Mouse (Mus musculus) neural tube, embryonic 15.5 days (tissue): ENCODE measurements at regions not wholly inside any gene's neighbourhood (a gene's known extent, or its start where the extent isn't known, plus 50 kb on each side); places are given as distances from the start of the nearest gene placed in this dataset.
A peak's percentile ranks its signal among the peaks of the same experiment; 100 is the strongest.

Experiments used
- ATAC-seq: fragments of 200-750 bp; cut with Nextera tagmentation; 2 replicates; pipeline ENCODE4 v1.8.0; 2017; ENCODE audit warnings: mild to moderate bottlenecking, moderate TSS enrichment, moderate library complexity; ENCODE audit not compliant: low FRiP score
- H3K27ac ChIP-seq: fragments of 300-500 bp; sonication (generic); replicated peaks from 2 replicates; pipeline ENCODE4 v1.5.1; 2015; ENCODE audit warnings: mild to moderate bottlenecking, inconsistent platforms
- H3K27me3 ChIP-seq: fragments of 300-500 bp; sonication (generic); replicated peaks from 2 replicates; pipeline ENCODE4 v1.6.1; 2015; ENCODE audit warnings: inconsistent platforms
- H3K36me3 ChIP-seq: fragments of 300-500 bp; sonication (generic); 2 replicates; pipeline ENCODE4 v1.6.1; 2015; ENCODE audit warnings: inconsistent platforms
- H3K4me1 ChIP-seq: fragments of 300-500 bp; sonication (generic); 2 replicates; pipeline ENCODE4 v1.6.1; 2015; ENCODE audit warnings: inconsistent platforms
- H3K4me2 ChIP-seq: fragments of 300-500 bp; sonication (generic); 2 replicates; pipeline ENCODE4 v1.6.1; 2015; ENCODE audit warnings: inconsistent platforms, mild to moderate bottlenecking, moderate library complexity
- H3K4me3 ChIP-seq: fragments of 300-500 bp; sonication (generic); replicated peaks from 2 replicates; pipeline ENCODE4 v1.5.1; 2015; ENCODE audit warnings: mild to moderate bottlenecking, inconsistent platforms
- H3K9ac ChIP-seq: fragments of 300-500 bp; sonication (generic); replicated peaks from 2 replicates; pipeline ENCODE4 v1.6.1; 2015; ENCODE audit warnings: mild to moderate bottlenecking, inconsistent platforms
- H3K9me3 ChIP-seq: fragments of 300-500 bp; sonication (generic); replicated peaks from 2 replicates; pipeline ENCODE4 v1.6.1; 2016; ENCODE audit warnings: inconsistent platforms
- WGBS: fragments of 180-500 bp; shearing (Covaris S2); methylation state at CpG from one replicate; pipeline ENCODE4 v1.1.7; 2015; ENCODE audit warnings: mixed read lengths; 5-methylcytosine and 5-hydroxymethylcytosine counted together

- no peak overlapping the region for H3K9ac ChIP-seq
- no peak for ATAC-seq
- H3K27me3 ChIP-seq: no peaks in the 10 kb centered on the region
- no peak overlapping the region for H3K4me3 ChIP-seq
- WGBS: 66% methylated on average over 5 of the region's 5 CpGs
- no peak overlapping the region for H3K4me2 ChIP-seq
- no peaks in the 10 kb centered on the region for H3K9me3 ChIP-seq
- H3K27ac ChIP-seq: no peak overlapping the region
- H3K4me1 ChIP-seq: no peaks in the 10 kb centered on the region
- no peaks in the 10 kb centered on the region for H3K36me3 ChIP-seq
Observed at GRCm38 (mm10) chr10:112521388-112521787, 250.5 kb downstream of the Kcnc2 start.

DNA sequence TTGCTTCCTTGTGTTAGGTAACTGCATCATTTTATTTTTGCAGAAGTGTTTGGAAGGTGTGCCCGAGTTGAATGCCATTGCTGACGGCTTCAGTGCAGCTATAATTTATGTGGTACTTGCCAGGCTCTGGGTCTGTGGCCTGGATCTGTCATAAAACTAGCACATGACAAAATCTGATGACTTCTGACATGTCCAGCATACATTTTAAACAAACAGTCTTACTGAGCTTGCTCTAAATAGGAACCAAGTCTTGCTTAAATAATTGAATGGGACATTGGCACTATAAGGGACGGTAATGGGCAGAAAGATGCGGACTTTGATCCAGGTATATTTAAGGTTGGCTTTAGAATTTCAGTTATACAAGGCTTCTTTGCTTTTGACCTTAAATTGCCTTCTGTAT is 272.1 kb downstream of the Kcnc2 start:
- WGBS: 84% methylated on average over 4 of the region's 4 CpGs
- H3K9me3 ChIP-seq: no peaks in the 10 kb centered on the region
- no peak overlapping the region for H3K4me3 ChIP-seq

DNA sequence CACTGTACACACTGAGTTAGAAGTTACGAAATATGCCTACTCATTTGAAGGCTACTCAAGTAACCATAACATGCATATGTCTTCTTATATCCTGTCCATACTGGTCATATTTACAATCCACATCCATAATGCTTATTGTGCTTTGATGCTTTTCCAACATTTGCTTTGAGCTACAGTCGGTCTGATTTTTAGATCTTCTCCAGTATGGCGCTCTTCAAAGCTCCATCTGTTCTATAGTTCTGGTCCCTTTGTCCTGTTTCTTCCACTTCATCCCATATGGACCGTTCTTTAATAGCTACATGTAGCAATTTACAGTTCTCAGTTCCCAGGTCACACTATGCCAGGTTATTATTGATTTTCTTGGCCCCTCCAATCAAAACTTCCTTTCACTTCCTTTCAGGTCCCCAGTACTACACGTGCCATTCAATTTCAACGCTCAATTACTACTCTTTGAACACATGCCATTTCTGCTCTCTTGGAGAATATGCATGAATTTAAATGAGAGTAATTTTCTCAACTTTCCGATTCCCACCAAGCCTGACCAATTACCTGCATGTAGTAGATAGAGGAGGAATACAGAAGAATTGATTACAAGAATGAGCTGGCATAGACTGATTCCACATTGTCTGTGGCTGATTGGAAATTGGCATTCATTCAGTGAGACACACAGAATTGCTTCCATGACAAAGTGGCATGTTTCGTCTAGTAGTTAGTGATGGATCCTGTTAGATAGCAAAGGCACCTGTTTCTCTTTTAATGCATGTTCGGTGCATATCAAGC is 301.0 kb downstream of the Kcnc2 start:
- H3K4me2 ChIP-seq: no peak overlapping the region
- H3K9me3 ChIP-seq: no peaks in the 10 kb centered on the region
- H3K27ac ChIP-seq: no peak overlapping the region
- H3K4me1 ChIP-seq: no peaks in the 10 kb centered on the region
- no peaks in the 10 kb centered on the region for H3K27me3 ChIP-seq
- H3K9ac ChIP-seq: no peak overlapping the region
- WGBS: 80% methylated on average over 9 of the region's 9 CpGs
- no peaks in the 10 kb centered on the region for H3K36me3 ChIP-seq
- H3K4me3 ChIP-seq: no peak overlapping the region
- no peak for ATAC-seq

More for the DNA sequence above, 272.1 kb downstream of the Kcnc2 start:
- no peak for ATAC-seq
- H3K4me1 ChIP-seq: no peaks in the 10 kb centered on the region
- H3K27ac ChIP-seq: no peak overlapping the region
- H3K9ac ChIP-seq: no peak overlapping the region
- H3K4me2 ChIP-seq: no peak overlapping the region
- H3K27me3 ChIP-seq: no peaks in the 10 kb centered on the region
- no peaks in the 10 kb centered on the region for H3K36me3 ChIP-seq

DNA sequence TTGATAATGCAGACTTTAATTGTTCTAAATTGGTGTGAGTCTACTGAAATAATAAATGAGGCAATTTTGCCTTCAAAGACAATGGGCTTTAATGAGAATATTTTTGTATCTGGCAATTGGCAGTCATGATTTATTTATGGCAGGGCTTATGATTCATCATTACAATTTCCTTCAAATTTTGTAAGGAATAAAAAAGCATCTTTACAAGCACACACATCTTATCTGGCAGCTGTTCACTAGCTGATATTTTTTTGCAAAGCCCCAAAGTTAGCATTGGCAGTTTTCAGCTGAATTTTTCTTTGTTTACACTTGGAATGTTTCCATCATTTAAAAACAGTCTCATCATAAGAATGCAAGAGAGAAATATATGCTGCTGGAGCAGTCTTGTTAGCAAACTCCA is 301.6 kb downstream of the Kcnc2 start:
- no peaks in the 10 kb centered on the region for H3K4me1 ChIP-seq

DNA sequence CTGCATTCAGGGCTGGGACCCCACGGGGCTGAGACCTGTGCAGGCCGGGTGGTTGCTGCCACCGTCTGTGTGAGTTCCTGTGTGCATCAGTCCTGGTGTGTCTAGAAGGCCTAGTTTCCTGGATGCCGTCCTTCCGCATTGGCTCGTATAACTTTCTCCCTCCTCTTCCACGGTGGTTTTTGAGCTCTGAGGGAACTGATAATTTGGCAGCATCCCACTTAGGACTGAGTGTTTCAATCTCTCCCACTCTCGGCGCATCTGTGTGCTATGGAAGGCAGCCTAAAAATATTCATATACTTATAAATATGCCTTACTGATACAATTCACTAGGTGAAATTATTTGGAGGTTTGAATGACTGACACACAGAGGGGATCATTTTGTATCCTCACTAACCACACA is 314.0 kb downstream of the Kcnc2 start:
- no peak for ATAC-seq
- Histone ChIP-seq H3K27ac (no peak overlapping the region), H3K9ac (no peak overlapping the region), H3K27me3 (no peaks in the 10 kb centered on the region), H3K4me2 (no peak overlapping the region), H3K9me3 (no peaks in the 10 kb centered on the region), H3K4me1 (no peaks in the 10 kb centered on the region), H3K36me3 (no peaks in the 10 kb centered on the region), H3K4me3 (no peak overlapping the region)
- 85% methylated on average over 9 of the region's 9 CpGs for WGBS

More for the DNA sequence above, 301.6 kb downstream of the Kcnc2 start:
- Histone ChIP-seq H3K27me3 (no peaks in the 10 kb centered on the region), H3K9me3 (no peaks in the 10 kb centered on the region), H3K36me3 (no peaks in the 10 kb centered on the region), H3K4me3 (no peak overlapping the region), H3K27ac (no peak overlapping the region), H3K9ac (no peak overlapping the region), H3K4me2 (no peak overlapping the region)
- ATAC-seq: no peak

DNA sequence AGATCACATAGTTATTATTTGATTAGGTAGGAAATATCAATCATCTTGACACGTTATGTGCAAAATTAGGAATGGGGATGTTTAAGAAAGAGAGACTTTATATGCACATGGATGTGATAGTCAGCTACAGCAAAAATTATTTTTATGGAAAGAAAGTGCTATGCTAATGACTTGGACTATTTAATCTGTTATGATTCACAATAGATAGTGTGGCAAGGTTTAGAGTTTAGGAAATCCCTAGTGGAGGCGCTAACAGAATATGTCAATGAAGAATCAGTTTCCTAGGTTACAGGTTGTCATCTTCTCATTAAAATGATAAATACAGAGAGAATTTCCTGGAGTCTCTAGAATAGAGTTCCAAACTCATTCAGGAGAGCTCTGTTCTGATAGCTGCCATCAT is 323.4 kb downstream of the Kcnc2 start:
- Histone ChIP-seq H3K27ac (no peak overlapping the region), H3K9me3 (no peaks in the 10 kb centered on the region), H3K4me1 (no peaks in the 10 kb centered on the region), H3K9ac (no peak overlapping the region), H3K27me3 (no peaks in the 10 kb centered on the region), H3K4me2 (no peak overlapping the region), H3K36me3 (no peaks in the 10 kb centered on the region), H3K4me3 (no peak overlapping the region)
- no peak for ATAC-seq
- 90% methylated on average over 2 of the region's 2 CpGs for WGBS

DNA sequence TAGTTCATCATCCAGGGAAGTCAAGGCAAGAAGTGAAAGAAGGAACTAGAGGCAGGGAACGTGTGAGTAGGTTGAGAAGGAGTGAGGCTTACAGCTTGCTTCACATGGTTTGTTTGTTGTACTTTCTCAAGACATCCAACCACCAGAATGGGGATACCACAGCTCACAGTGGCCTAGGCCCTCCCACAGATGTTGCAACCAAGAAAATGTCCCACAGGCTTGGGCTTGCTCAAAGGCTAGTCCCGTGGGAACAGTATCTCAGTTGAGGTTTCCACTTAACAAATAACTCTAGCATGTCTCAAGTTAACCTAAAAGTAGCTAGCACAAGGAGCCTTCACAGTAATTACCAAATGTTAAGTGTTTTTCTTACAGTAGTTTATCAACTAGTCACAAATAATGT is 323.2 kb downstream of the Atxn7l3b start:
- Histone ChIP-seq H3K4me3 (no peak overlapping the region), H3K9ac (no peak overlapping the region), H3K27ac (no peak overlapping the region), H3K36me3 (no peaks in the 10 kb centered on the region), H3K27me3 (no peaks in the 10 kb centered on the region), H3K4me1 (no peaks in the 10 kb centered on the region), H3K9me3 (no peaks in the 10 kb centered on the region), H3K4me2 (no peak overlapping the region)
- ATAC-seq: no peak
- 84% methylated on average over 2 of the region's 2 CpGs for WGBS

- H3K4me1 ChIP-seq: no peaks in the 10 kb centered on the region
- no peak overlapping the region for H3K4me3 ChIP-seq
- no peak overlapping the region for H3K9ac ChIP-seq
- H3K27me3 ChIP-seq: no peaks in the 10 kb centered on the region
- ATAC-seq: peak; percentile 70
- no peak overlapping the region for H3K4me2 ChIP-seq
- H3K36me3 ChIP-seq: no peaks in the 10 kb centered on the region
- no peak overlapping the region for H3K27ac ChIP-seq
- 44% methylated on average over 4 of the region's 4 CpGs for WGBS
- H3K9me3 ChIP-seq: no peaks in the 10 kb centered on the region
Observed at GRCm38 (mm10) chr10:112607642-112608041, 321.2 kb downstream of the Atxn7l3b start.

- 78% methylated on average over 3 of the region's 3 CpGs for WGBS
- no peak overlapping the region for H3K4me2 ChIP-seq
- no peaks in the 10 kb centered on the region for H3K4me1 ChIP-seq
- no peak overlapping the region for H3K27ac ChIP-seq
- H3K36me3 ChIP-seq: no peaks in the 10 kb centered on the region
- no peak for ATAC-seq
- no peaks in the 10 kb centered on the region for H3K27me3 ChIP-seq
- no peak overlapping the region for H3K4me3 ChIP-seq
- no peak overlapping the region for H3K9ac ChIP-seq
- no peaks in the 10 kb centered on the region for H3K9me3 ChIP-seq
Observed at GRCm38 (mm10) chr10:112611711-112612110, 317.1 kb downstream of the Atxn7l3b start.

DNA sequence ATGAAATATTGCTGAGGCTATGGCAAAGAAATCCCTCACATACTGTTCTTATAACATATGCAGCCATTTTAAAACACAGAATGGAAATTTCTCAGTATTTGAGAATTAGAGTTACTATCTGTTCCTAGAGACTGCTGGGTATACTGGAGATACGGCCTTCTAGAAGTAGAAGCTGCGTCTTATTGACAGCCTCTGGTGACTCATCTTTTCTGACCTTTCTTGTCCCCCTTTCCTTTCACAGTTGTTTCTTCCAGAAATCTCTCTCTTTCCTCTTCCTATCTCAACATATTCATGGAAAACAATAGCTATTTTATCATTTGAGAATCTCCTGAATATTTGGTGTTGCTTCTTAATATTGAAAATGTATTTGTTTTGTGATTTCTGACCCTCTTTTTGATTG is 315.1 kb downstream of the Atxn7l3b start:
- Histone ChIP-seq H3K9ac (no peak overlapping the region), H3K4me1 (no peaks in the 10 kb centered on the region), H3K27me3 (no peaks in the 10 kb centered on the region), H3K36me3 (no peaks in the 10 kb centered on the region), H3K4me3 (no peak overlapping the region), H3K4me2 (no peak overlapping the region), H3K27ac (no peak overlapping the region), H3K9me3 (no peaks in the 10 kb centered on the region)
- 88% methylated on average over 2 of the region's 2 CpGs for WGBS
- no peak for ATAC-seq

DNA sequence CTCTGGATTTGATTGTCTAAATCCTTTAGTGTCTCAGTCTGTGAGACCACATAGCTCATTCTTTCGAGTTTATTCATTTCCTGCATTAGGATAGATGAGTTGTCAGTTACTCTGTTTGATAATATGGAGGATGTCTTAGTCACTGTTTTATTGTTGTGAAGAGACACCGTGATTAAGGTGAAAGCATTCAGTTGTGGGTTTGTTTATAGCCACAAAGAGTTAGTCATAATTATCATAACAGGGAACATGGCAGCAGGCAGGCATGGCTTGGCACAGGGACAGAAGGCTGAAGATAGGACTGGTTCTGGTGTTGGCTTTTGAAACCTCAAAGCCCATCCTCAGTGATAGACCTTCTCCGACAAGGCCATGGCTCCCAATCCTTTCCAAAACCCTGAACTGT is 314.6 kb downstream of the Atxn7l3b start:
- no peaks in the 10 kb centered on the region for H3K9me3 ChIP-seq
- no peaks in the 10 kb centered on the region for H3K4me1 ChIP-seq
- H3K27me3 ChIP-seq: no peaks in the 10 kb centered on the region
- no peak overlapping the region for H3K4me2 ChIP-seq
- ATAC-seq: no peak
- no peak overlapping the region for H3K27ac ChIP-seq
- H3K4me3 ChIP-seq: no peak overlapping the region
- no peaks in the 10 kb centered on the region for H3K36me3 ChIP-seq
- H3K9ac ChIP-seq: no peak overlapping the region
- 92% methylated on average over 3 of the region's 3 CpGs for WGBS

- no peak overlapping the region for H3K9ac ChIP-seq
- ATAC-seq: no peak; the same call in 1 of the 2 replicates
- WGBS: 58% methylated on average over 3 of the region's 3 CpGs
Observed at GRCm38 (mm10) chr10:112619740-112620139, 309.1 kb downstream of the Atxn7l3b start.

More at GRCm38 (mm10) chr10:112619740-112620139, 309.1 kb downstream of the Atxn7l3b start:
- Histone ChIP-seq H3K9me3 (no peaks in the 10 kb centered on the region), H3K4me2 (no peak overlapping the region), H3K36me3 (no peaks in the 10 kb centered on the region), H3K4me3 (no peak overlapping the region), H3K27me3 (no peaks in the 10 kb centered on the region), H3K4me1 (no peaks in the 10 kb centered on the region), H3K27ac (no peak overlapping the region)
